Mouse (Mus musculus) skeletal muscle tissue, adult 2 months (tissue): Measurements from ENCODE around the gene Scgb1b2.

Experiments used
- DNase-seq: peaks from one replicate; pipeline ENCODE4 v3.0.0-alpha.2; 2012; ENCODE audit warnings: low read depth, low spot score

Gene Scgb1b2

GRCm38 (mm10) chr7:31291721-31292120 is at the start of gene Scgb1b2:
Gene Scgb1b2, minus strand, starts transcription at chr7:31291821.
- DNase-seq, result no peak

- no peak for DNase-seq
These were observed 1.4 kb downstream of the Scgb1b2 start, which contains the start of gene Scgb2b2 for GRCm38 (mm10) chr7:31290208-31290607. Gene Scgb2b2, plus strand, starts transcription at chr7:31290508.
